Mouse (Mus musculus) megakaryocyte, embryonic 14.5 days (primary cell): ENCODE measurements around the gene Nfib. TPM values are rescaled to one million over a fixed set of nuclear protein-coding genes. Genes with fewer than 3 reads are reported as not detected.

Experiments
- H3K27me3 ChIP-seq: replicated peaks from 2 replicates; pipeline ENCODE3; 2012; ENCODE audit warnings: inconsistent platforms
- H3K36me3 ChIP-seq: replicated peaks from 2 replicates; pipeline ENCODE3; 2012; ENCODE audit warnings: low read length, inconsistent platforms, mixed read lengths
- H3K4me1 ChIP-seq: 2 replicates; pipeline ENCODE4 v1.6.1; 2012; ENCODE audit warnings: inconsistent platforms
- H3K4me3 ChIP-seq: replicated peaks from 2 replicates; pipeline ENCODE3; 2012; ENCODE audit warnings: moderate library complexity, mild to moderate bottlenecking, inconsistent platforms
- H3K9me3 ChIP-seq: 2 replicates; pipeline ENCODE4 v1.6.1; 2012; ENCODE audit warnings: inconsistent platforms
- FLI1 ChIP-seq: IDR thresholded peaks from 2 replicates; pipeline ENCODE4 v1.6.1; 2012; ENCODE audit warnings: low read length, inconsistent platforms, mixed read lengths
- GATA1 ChIP-seq: IDR thresholded peaks from 3 replicates; pipeline ENCODE4 v1.6.1; 2012; ENCODE audit warnings: mixed read lengths, low read length, inconsistent platforms, borderline replicate concordance
- polyA plus RNA-seq: library from polyadenylated mRNA; stranded (reverse); fragments of >175 nt; gene quantifications from 2 replicates; pipeline ENCODE4 v1.2.3, GENCODE M21; 2012; ENCODE audit warnings: low replicate concordance; ENCODE audit not compliant: insufficient read depth

Gene Nfib
- polyA plus RNA-seq, result 0.01 TPM in 1 of 2 replicates, not detected in the other

DNA sequence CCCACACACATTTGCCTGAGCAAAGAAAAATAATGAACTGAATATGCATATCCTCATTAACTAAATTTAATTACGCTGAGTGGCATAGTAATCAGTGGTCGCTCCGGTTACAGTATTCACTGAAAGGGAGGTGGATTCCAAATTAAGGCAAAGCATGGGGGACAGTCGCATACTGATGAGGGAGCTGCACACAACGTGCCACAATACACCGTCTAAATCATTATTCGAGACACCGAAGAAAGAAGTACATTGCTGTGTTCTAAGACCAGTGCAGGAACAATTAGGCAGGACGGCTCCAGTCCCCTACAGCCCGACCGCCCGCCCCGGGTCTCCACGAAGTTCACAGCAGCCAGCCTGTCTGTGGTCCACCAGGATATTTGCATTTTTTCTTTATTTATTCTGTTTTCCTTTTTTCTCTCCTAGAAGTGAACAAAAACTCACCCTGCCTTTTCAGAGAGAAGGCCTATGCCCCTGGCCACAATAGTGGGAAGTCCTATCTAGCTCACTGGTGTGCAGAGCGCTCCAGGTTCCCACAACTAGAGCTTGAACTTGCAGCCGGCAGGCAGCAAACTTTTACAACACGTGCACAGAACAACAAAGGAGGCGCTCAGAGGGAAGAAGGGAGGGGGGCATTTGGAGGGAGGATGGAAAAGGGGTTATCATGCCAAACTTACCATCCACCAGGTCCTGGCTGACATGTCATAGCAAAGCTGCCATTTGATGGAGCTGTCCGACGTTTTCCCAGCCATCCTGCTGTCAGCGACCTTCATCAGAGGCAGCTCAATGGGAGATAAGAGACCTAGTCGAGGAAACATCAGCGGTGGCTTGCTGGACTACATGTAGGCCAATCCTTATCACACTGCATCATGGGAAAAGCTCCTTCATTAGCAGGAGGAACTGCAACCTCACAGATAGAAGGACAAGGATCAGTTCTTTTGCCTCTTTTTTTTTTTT is at the start of gene Nfib:
Gene Nfib (minus strand): TSS at position 910 of the 954 bp plus-strand sequence.
- Histone ChIP-seq H3K36me3 (no peaks in the 10 kb centered on the region), H3K27me3 (peaks cover 2% of the 10 kb centered on the region), H3K9me3 (no peaks in the 10 kb centered on the region), H3K4me3 (no peak within 1 kb of the TSS), H3K4me1 (peaks cover 15% of the 10 kb centered on the region)
- TF ChIP-seq FLI1 (no peak), GATA1 (no peak)

GRCm38 (mm10) chr4:82735764-82736163 is 30.2 kb upstream of the Nfib start:
- H3K4me1 ChIP-seq, result peaks cover 19% of the 10 kb centered on the region
- TF ChIP-seq GATA1, result no peak
- no peak for TF ChIP-seq FLI1

DNA sequence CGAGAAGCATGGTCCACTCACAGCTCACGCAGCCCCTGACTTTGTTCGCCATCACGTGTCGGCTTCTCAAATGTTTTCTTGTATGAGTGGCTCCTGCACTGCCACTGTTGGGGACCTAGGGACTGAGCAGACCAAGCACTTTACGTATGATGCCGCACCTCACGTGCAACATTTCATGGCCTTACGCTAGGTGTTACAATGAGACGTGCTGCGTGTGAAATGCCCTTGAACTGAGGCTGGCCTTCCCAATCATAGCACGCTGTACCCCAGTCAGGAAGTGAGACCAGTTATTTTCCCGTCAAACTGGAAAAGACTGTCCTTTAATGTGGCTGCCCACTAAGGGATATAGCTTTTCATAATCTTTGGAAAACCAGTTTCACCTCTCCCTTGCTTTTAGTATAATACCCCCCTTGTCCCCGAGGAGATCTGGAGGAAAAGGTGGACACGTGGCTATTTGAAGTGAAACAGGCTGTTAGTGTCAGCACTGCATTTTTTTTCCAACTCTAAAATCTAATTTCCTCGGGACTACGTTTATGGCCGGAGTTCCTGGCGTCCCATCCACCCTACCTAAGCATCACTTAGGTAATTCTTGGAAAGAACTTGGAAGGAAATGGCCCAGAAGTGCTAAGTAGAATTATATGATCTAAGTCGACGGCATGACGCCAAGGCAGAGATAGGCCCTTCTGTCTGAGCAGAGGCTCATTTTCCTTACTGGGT is 29.4 kb upstream of the Nfib start:
- Histone ChIP-seq H3K27me3 (no peaks in the 10 kb centered on the region), H3K9me3 (no peaks in the 10 kb centered on the region), H3K4me3 (peak overlapping the region; percentile 25), H3K4me1 (peaks cover 19% of the 10 kb centered on the region), H3K36me3 (no peaks in the 10 kb centered on the region)
- TF ChIP-seq FLI1 (no peak), GATA1 (no peak)

More at GRCm38 (mm10) chr4:82735764-82736163, 30.2 kb upstream of the Nfib start:
- peak overlapping the region; percentile 15 for H3K4me3 ChIP-seq
- H3K27me3 ChIP-seq, result no peaks in the 10 kb centered on the region
- H3K9me3 ChIP-seq, result no peaks in the 10 kb centered on the region
- H3K36me3 ChIP-seq, result no peaks in the 10 kb centered on the region

DNA sequence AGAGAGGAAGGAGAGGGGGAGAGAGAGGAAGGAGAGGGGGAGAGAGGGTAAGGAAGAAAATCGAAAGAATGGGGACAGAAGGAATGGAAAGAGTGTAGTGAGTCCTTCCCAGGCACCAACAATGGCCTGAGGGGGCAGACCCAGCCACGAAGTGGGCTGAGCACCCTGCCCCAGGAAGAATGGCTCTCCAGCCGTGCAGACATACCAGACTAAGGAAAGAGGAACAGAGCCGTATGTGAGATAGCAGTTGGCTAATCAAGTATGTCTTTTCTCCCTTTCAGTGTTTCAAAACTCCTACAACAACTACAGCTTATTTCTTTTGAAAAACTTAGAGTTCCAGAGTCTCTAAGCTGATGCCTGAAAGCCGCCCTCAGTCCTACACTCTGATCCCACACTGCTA is 28.8 kb upstream of the Nfib start:
- TF ChIP-seq GATA1 (no peak), FLI1 (no peak)
- Histone ChIP-seq H3K27me3 (no peaks in the 10 kb centered on the region), H3K9me3 (no peaks in the 10 kb centered on the region), H3K36me3 (no peaks in the 10 kb centered on the region), H3K4me1 (peaks cover 19% of the 10 kb centered on the region), H3K4me3 (no peak overlapping the region)

GRCm38 (mm10) chr4:82733636-82734035 is 28.1 kb upstream of the Nfib start:
- no peaks in the 10 kb centered on the region for H3K36me3 ChIP-seq
- TF ChIP-seq FLI1, result no peak
- TF ChIP-seq GATA1, result no peak
- peaks cover 19% of the 10 kb centered on the region for H3K4me1 ChIP-seq
- H3K27me3 ChIP-seq, result no peaks in the 10 kb centered on the region
- no peak overlapping the region for H3K4me3 ChIP-seq
- no peaks in the 10 kb centered on the region for H3K9me3 ChIP-seq

GRCm38 (mm10) chr4:82730248-82730887 is 24.8 kb upstream of the Nfib start:
- Histone ChIP-seq H3K36me3 (no peaks in the 10 kb centered on the region), H3K4me3 (no peak overlapping the region), H3K27me3 (no peaks in the 10 kb centered on the region), H3K4me1 (peaks cover 13% of the 10 kb centered on the region), H3K9me3 (no peaks in the 10 kb centered on the region)
- TF ChIP-seq FLI1, result no peak
- TF ChIP-seq GATA1, result no peak

- Histone ChIP-seq H3K27me3 (no peaks in the 10 kb centered on the region), H3K9me3 (peaks cover 8% of the 10 kb centered on the region), H3K4me1 (no peaks in the 10 kb centered on the region), H3K36me3 (no peaks in the 10 kb centered on the region), H3K4me3 (no peak overlapping the region)
- TF ChIP-seq FLI1 (no peak), GATA1 (no peak)
Measured at GRCm38 (mm10) chr4:82724058-82724457, 18.5 kb upstream of the Nfib start.

GRCm38 (mm10) chr4:82723048-82723447 is 17.5 kb upstream of the Nfib start:
- no peaks in the 10 kb centered on the region for H3K36me3 ChIP-seq
- H3K9me3 ChIP-seq, result peaks cover 8% of the 10 kb centered on the region
- TF ChIP-seq GATA1 (no peak), FLI1 (no peak)
- no peaks in the 10 kb centered on the region for H3K4me1 ChIP-seq
- H3K4me3 ChIP-seq, result no peak overlapping the region
- no peaks in the 10 kb centered on the region for H3K27me3 ChIP-seq

GRCm38 (mm10) chr4:82715833-82716232 is 10.3 kb upstream of the Nfib start:
- no peaks in the 10 kb centered on the region for H3K4me1 ChIP-seq
- H3K9me3 ChIP-seq, result peaks cover 5% of the 10 kb centered on the region; the same call in 1 of the 2 replicates
- H3K4me3 ChIP-seq, result no peak overlapping the region
- H3K36me3 ChIP-seq, result no peaks in the 10 kb centered on the region
- TF ChIP-seq GATA1 (no peak), FLI1 (no peak)
- H3K27me3 ChIP-seq, result no peaks in the 10 kb centered on the region
